Mouse (Mus musculus) cerebellum, postnatal 25 days (tissue): ENCODE measurements around the gene Crtc2.

Source experiments
- DNase-seq, 2 experiments: peaks; one replicate each; pipeline ENCODE4 v3.0.0; 2021; ENCODE audit warnings: mixed read lengths in 2 of 2

The Crtc2 gene

GRCm38 (mm10) chr3:90313367-90313766 lies 59.4 kb downstream of the Crtc2 start:
- DNase-seq, result no peak
